Mouse (Mus musculus) neural tube, embryonic 13.5 days (tissue): ENCODE measurements around the gene Adgrg4. TPM values are rescaled to one million over a fixed set of nuclear protein-coding genes. Genes with fewer than 3 reads are reported as not detected.

Experiments used
- ATAC-seq: fragments of 200-750 bp; cut with Nextera tagmentation; 2 replicates; pipeline ENCODE4 v1.8.0; 2017; ENCODE audit warnings: low read depth, mild to moderate bottlenecking, moderate TSS enrichment, moderate library complexity
- H3K27ac ChIP-seq: fragments of 300-500 bp; sonication (generic); replicated peaks from 2 replicates; pipeline ENCODE4 v1.5.1; 2015; ENCODE audit warnings: moderate library complexity, mild to moderate bottlenecking, inconsistent platforms
- H3K27me3 ChIP-seq: fragments of 300-500 bp; sonication (generic); 2 replicates; pipeline ENCODE4 v1.6.1; 2015; ENCODE audit warnings: mild to moderate bottlenecking, inconsistent platforms
- H3K36me3 ChIP-seq: fragments of 300-500 bp; sonication (generic); 2 replicates; pipeline ENCODE4 v1.6.1; 2015; ENCODE audit warnings: mild to moderate bottlenecking, inconsistent platforms
- H3K4me1 ChIP-seq: fragments of 300-500 bp; sonication (generic); replicated peaks from 2 replicates; pipeline ENCODE4 v1.6.1; 2015; ENCODE audit warnings: inconsistent platforms
- H3K4me2 ChIP-seq: fragments of 300-500 bp; sonication (generic); 2 replicates; pipeline ENCODE4 v1.6.1; 2015; ENCODE audit warnings: inconsistent platforms, mild to moderate bottlenecking, moderate library complexity
- H3K4me3 ChIP-seq: fragments of 300-500 bp; sonication (generic); 2 replicates; pipeline ENCODE4 v1.5.1; 2015; ENCODE audit warnings: mild to moderate bottlenecking, inconsistent platforms
- H3K9ac ChIP-seq: fragments of 300-500 bp; sonication (generic); 2 replicates; pipeline ENCODE4 v1.6.1; 2015; ENCODE audit warnings: moderate library complexity, mild to moderate bottlenecking, inconsistent platforms
- H3K9me3 ChIP-seq: fragments of 300-500 bp; sonication (generic); 2 replicates; pipeline ENCODE4 v1.6.1; 2016; ENCODE audit warnings: inconsistent platforms
- WGBS: fragments of 180-500 bp; shearing (Covaris S2); methylation state at CpG from one replicate; pipeline ENCODE4 v1.1.7; 2015; 5-methylcytosine and 5-hydroxymethylcytosine counted together
- polyA plus RNA-seq: library from polyadenylated mRNA; unstranded; fragments of >200 nt; fragmentation: Nextera tagmentation; extraction: Ambion mirVana; gene quantifications from 2 replicates; pipeline ENCODE4 v1.2.1, GENCODE M21; 2015

The Adgrg4 gene
- 0.03 TPM in 1 of 2 replicates, not detected in the other for polyA plus RNA-seq

DNA sequence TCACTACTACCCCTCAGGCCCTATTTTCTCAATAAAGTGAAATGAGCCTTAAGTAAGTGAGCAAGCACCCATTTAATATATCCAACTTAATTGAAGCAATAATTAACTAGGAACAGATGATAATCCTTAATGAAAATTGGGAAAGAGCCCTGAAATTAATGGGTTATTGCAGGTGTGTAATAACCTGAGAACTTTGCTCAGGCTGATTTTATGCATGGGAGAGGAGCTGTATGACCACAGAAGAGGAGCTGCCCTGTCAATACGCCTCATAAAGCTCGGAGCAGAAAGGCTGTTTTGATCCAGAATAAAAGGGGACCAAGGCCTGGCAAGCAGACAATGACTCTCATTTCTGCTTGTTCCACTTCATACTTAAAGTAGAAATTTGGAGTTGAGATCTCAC is at the start of gene Adgrg4:
Adgrg4 (plus strand) TSS at position 301 of the 400 bp plus-strand sequence.
- Histone ChIP-seq H3K9me3 (no peaks in the 10 kb centered on the region), H3K4me1 (no peaks in the 10 kb centered on the region), H3K27ac (no peak within 1 kb of the TSS), H3K4me2 (no peak within 1 kb of the TSS), H3K4me3 (no peak within 1 kb of the TSS), H3K27me3 (no peaks in the 10 kb centered on the region), H3K36me3 (no peaks in the 10 kb centered on the region), H3K9ac (no peak within 1 kb of the TSS)
- no peak for ATAC-seq
- WGBS = 50% methylated on average over 2 of the region's 2 CpGs

DNA sequence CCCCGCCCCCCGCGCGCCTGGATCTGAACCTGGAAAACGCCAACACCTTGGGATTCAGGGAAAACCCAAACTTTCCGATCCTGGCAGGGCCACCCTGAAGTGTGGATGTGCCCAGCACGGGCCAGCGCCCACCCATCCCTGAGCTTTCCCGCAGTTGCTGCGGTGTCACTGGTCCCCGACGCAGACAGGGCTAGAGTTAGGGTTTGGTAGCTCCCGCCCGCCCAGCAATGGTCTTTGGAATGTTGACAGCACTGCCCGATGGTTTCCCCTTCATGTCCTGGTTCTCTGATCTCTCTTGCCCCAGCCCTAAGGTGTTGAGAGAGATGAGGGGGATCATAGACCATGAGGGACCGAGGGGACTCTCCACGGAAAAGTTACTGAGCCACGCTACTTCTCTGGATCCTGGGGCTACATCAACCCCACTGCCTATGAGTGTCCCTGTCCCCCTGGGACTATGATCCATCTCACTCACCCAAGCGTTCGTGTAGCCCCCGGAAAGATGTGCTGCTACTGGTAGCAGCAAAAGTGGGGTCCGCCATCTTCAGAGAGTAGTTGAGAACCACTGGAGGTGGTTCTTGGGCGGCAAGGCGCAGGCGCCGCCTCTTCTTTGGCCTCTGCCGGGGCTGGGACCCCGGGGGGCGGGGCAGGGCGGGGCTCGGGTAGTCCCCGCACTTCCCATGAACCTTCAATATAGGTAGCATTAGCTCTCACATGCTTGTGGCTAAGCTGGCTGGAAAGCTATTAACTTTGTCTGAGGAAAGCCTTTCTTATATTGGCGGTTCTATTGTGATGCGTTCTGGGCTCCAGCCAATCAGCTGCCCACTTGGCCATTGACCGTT is 48.0 kb upstream of the Adgrg4 start, which contains the start of gene Map7d3:
Map7d3 (minus strand) TSS at position 562 of the 839 bp plus-strand sequence.
- Histone ChIP-seq H3K4me3 (peak within 1 kb of the TSS; percentile 40), H3K4me2 (peak within 1 kb of the TSS; percentile 63), H3K27ac (no peak within 1 kb of the TSS), H3K9me3 (no peaks in the 10 kb centered on the region), H3K9ac (0 out of 2 replicates have a peak within 1 kb of the TSS, but pooled peaks have one; percentile 36), H3K4me1 (no peaks in the 10 kb centered on the region), H3K36me3 (no peaks in the 10 kb centered on the region), H3K27me3 (no peaks in the 10 kb centered on the region)
- ATAC-seq = no peak; the same call in 1 of the 2 replicates
- WGBS = 20% methylated on average over 35 of the region's 35 CpGs

DNA sequence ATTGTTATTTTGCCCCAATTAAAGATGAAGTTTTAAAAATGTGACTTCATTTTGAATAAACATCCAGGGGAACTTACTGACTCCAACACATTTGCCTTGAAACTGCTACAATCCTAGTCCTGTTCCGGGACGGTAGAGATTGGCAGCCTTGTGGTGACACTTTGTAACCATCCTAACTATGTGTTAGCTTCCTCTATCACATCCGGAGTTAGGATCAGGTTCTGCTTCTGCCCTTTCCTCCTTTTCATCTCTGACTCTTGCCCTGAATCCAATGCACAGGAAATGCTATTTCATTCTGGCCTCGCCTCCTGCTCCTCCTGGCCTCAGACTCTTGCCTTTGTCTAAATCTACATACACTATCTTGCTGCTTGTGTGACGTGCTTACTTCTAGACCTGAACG is 42.5 kb upstream of the Adgrg4 start:
- Histone ChIP-seq H3K27ac (no peak overlapping the region), H3K36me3 (no peaks in the 10 kb centered on the region), H3K9ac (no peak overlapping the region), H3K9me3 (no peaks in the 10 kb centered on the region), H3K4me2 (no peak overlapping the region), H3K4me1 (no peaks in the 10 kb centered on the region), H3K27me3 (no peaks in the 10 kb centered on the region), H3K4me3 (no peak overlapping the region)
- ATAC-seq = no peak
- WGBS = 84% methylated on average over 6 of the region's 6 CpGs

DNA sequence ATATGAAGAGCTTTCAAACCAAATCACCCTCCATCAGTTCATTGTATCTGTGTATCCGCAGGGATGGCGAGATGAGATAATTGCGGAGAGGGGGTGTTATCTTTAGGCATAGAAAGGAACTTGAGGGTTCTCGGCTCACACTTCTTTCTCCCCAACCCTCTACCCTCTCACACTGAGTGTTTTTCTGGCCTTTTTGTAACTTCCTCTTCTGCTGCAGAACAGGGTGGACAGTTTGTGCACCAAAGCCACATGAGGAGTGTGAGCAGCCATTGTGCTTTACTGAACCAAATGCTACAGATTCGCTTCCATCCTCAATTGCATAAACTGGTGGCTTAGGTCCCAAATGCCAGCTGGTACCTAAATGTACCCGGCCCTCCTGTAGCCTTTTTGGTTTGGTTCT is 34.1 kb upstream of the Adgrg4 start:
- Histone ChIP-seq H3K4me1 (no peaks in the 10 kb centered on the region), H3K4me2 (no peak overlapping the region), H3K27ac (no peak overlapping the region), H3K36me3 (no peaks in the 10 kb centered on the region), H3K27me3 (no peaks in the 10 kb centered on the region), H3K9me3 (no peaks in the 10 kb centered on the region), H3K4me3 (no peak overlapping the region), H3K9ac (no peak overlapping the region)
- 87% methylated on average over 6 of the region's 6 CpGs for WGBS
- ATAC-seq = no peak

DNA sequence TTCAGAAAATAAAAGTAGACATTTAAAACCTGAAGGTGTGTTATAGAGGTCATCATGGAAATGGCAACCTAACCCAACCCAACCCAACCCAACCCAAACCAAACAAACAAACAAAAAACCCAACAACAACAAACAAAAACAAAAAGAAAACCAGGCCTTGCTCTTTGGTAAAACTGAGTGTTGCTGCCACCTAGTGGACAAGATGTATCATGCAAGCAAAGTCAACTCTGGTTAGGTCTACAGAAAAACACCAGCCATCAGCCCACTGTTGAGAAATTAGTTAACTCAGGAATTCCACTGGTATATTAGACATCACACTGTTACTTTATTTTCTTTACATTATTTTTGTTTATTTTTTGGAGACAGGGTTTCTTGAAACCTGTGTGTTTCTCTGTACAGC is 30.6 kb upstream of the Adgrg4 start:
- H3K9ac ChIP-seq = no peak overlapping the region
- no peak overlapping the region for H3K4me3 ChIP-seq
- no peak for ATAC-seq
- H3K27ac ChIP-seq = no peak overlapping the region
- no peaks in the 10 kb centered on the region for H3K4me1 ChIP-seq
- no peak overlapping the region for H3K4me2 ChIP-seq
- no peaks in the 10 kb centered on the region for H3K9me3 ChIP-seq
- no peaks in the 10 kb centered on the region for H3K27me3 ChIP-seq
- no peaks in the 10 kb centered on the region for H3K36me3 ChIP-seq

DNA sequence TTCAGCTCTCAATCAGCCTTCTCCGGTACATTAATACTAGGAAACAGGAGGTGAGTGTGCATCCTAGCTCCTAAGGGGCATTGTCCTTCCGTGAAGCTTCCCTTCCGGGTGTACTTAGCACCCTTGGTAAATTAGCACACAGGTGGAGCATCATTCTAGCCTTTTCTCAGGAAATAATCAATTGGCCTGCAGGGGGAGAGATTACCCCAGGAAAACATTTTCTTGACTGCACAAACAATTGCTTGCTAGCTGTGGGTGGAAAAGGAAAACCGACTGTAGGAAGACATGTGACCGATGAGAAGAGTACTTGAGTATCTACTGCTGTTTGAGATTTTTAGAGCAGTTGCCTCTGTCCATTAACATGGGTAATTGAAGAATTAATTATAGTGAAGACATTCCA is 28.7 kb upstream of the Adgrg4 start:
- Histone ChIP-seq H3K4me1 (no peaks in the 10 kb centered on the region), H3K4me3 (no peak overlapping the region), H3K9me3 (no peaks in the 10 kb centered on the region), H3K27me3 (no peaks in the 10 kb centered on the region), H3K4me2 (no peak overlapping the region), H3K27ac (no peak overlapping the region), H3K9ac (no peak overlapping the region), H3K36me3 (no peaks in the 10 kb centered on the region)
- WGBS = 74% methylated on average over 5 of the region's 5 CpGs
- ATAC-seq = no peak

DNA sequence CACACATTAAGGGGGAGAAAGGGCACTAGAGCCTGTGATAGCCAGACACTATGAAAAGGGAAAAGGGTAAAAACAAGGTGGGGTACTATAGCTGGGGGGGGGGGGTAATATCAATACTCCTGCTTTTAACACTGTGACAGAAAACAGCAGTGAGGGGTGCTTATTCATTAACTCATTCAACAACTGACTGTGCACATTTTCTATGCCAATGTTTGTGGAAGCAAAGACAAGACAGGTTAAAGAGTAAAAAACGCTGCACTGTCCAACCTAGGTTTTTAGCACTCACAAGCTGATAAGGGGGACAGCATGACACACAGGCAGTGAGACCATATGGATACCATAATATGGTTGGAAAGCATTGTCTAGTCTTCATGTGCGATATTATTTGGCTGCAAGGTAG is 142.9 kb downstream of the Adgrg4 start:
- no peak overlapping the region for H3K27ac ChIP-seq
- no peaks in the 10 kb centered on the region for H3K4me1 ChIP-seq
- H3K4me3 ChIP-seq = no peak overlapping the region
- no peak overlapping the region for H3K4me2 ChIP-seq
- ATAC-seq = no peak
- H3K36me3 ChIP-seq = no peaks in the 10 kb centered on the region
- WGBS = 76% methylated on average over 2 of the region's 2 CpGs
- H3K9me3 ChIP-seq = no peaks in the 10 kb centered on the region
- H3K27me3 ChIP-seq = no peaks in the 10 kb centered on the region
- no peak overlapping the region for H3K9ac ChIP-seq

DNA sequence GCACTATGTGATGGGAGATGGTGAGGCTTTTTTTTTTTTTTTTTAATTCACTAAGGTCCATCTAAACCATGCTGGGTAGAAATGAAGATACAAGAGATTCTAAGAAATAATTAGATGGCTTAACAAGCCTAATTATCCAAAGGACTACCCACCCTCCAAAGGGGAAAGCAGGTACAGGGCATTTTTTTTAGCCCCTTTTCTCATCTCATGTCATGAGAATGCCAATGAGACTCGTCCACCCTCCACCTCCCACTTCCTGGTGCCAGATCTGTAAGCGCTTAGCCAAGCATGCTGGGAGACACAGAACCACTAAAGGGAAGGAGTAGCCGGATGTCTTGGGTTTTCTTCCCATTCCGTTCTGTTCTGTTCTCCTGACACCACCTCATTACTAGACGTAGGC is 172.8 kb downstream of the Adgrg4 start, which contains the start of gene Brs3:
Brs3 (plus strand) TSS at position 301 of the 400 bp plus-strand sequence.
- 91% methylated on average over 5 of the region's 5 CpGs for WGBS
- H3K4me1 ChIP-seq = no peaks in the 10 kb centered on the region
- ATAC-seq = no peak

DNA sequence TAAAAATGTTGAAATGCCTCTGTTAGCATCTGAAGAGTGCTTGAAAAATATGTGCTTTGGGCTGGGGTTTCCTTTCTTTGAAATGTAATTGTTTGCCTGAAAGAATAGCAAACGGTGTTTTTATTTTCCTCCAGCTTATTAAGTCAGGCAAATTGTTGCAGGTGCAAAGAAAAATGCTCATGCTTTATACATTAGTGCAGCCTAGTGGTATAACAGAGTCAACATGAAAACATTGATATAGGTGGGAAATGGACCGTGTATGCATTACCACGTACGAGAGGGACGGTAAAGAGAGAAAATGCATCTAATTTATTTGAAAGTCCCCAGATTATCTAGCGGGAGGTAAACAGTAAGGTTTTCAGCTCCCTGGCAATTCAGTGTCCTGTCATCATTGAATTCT is 173.9 kb downstream of the Adgrg4 start:
- no peaks in the 10 kb centered on the region for H3K9me3 ChIP-seq
- no peaks in the 10 kb centered on the region for H3K27me3 ChIP-seq
- no peak overlapping the region for H3K27ac ChIP-seq
- ATAC-seq = no peak
- no peaks in the 10 kb centered on the region for H3K36me3 ChIP-seq
- H3K4me2 ChIP-seq = no peak overlapping the region
- H3K4me1 ChIP-seq = no peaks in the 10 kb centered on the region
- WGBS = 84% methylated on average over 6 of the region's 6 CpGs
- no peak overlapping the region for H3K9ac ChIP-seq
- no peak overlapping the region for H3K4me3 ChIP-seq

More for the DNA sequence above, 172.8 kb downstream of the Adgrg4 start, which contains the start of gene Brs3:
- H3K27ac ChIP-seq = no peak within 1 kb of the TSS
- H3K4me2 ChIP-seq = no peak within 1 kb of the TSS
- no peaks in the 10 kb centered on the region for H3K27me3 ChIP-seq
- no peaks in the 10 kb centered on the region for H3K9me3 ChIP-seq
- no peaks in the 10 kb centered on the region for H3K36me3 ChIP-seq
- H3K4me3 ChIP-seq = no peak within 1 kb of the TSS
- no peak within 1 kb of the TSS for H3K9ac ChIP-seq

Other genes starting within 250 kb of the Adgrg4 start
- 131 and 139 TPM in 2 replicates for gene Fhl1, start 138.4 kb upstream of the Adgrg4 start, polyA plus RNA-seq
- 0.88 and 1.1 TPM in 2 replicates for gene Map7d3, start 47.8 kb upstream of the Adgrg4 start, polyA plus RNA-seq
- not detected in 2 replicates for gene Brs3, start 172.9 kb downstream of the Adgrg4 start, polyA plus RNA-seq
- 80.2 and 84.8 TPM in 2 replicates for gene Htatsf1, start 183.4 kb downstream of the Adgrg4 start, polyA plus RNA-seq
- not detected in 2 replicates for gene Vgll1, start 217.9 kb downstream of the Adgrg4 start, polyA plus RNA-seq